Mouse (Mus musculus) liver, embryonic 16.5 days (tissue): ENCODE measurements around the gene AY074887. TPM values are rescaled to one million over a fixed set of nuclear protein-coding genes. Genes with fewer than 3 reads are reported as not detected.

Experiments
- ATAC-seq: fragments of 200-750 bp; cut with Nextera tagmentation; 2 replicates; pipeline ENCODE4 v1.8.0; 2017; ENCODE audit warnings: low read depth, mild to moderate bottlenecking, moderate number of reproducible peaks, moderate library complexity
- H3K27ac ChIP-seq: fragments of 300-500 bp; sonication (generic); 2 replicates; pipeline ENCODE4 v1.5.1; 2014; ENCODE audit warnings: mild to moderate bottlenecking, low read length
- H3K27me3 ChIP-seq: fragments of 300-500 bp; sonication (generic); 2 replicates; pipeline ENCODE4 v1.6.1; 2014; ENCODE audit warnings: low read depth, low read length, mixed read lengths; ENCODE audit not compliant: control insufficient read depth, insufficient read depth
- H3K36me3 ChIP-seq: fragments of 300-500 bp; sonication (generic); 2 replicates; pipeline ENCODE4 v1.6.1; 2014; ENCODE audit warnings: mild to moderate bottlenecking; ENCODE audit not compliant: control insufficient read depth, insufficient read depth
- H3K4me1 ChIP-seq: fragments of 300-500 bp; sonication (generic); 2 replicates; pipeline ENCODE4 v1.6.1; 2014; ENCODE audit warnings: low read depth, low read length, mixed read lengths; ENCODE audit not compliant: control insufficient read depth
- H3K4me2 ChIP-seq: fragments of 300-500 bp; sonication (generic); 2 replicates; pipeline ENCODE4 v1.6.1; 2014; ENCODE audit warnings: low read depth, low read length, mixed read lengths
- H3K4me3 ChIP-seq: fragments of 300-500 bp; sonication (generic); 2 replicates; pipeline ENCODE4 v1.5.1; 2014; ENCODE audit warnings: low read depth, mild to moderate bottlenecking, low read length
- H3K9ac ChIP-seq: fragments of 300-500 bp; sonication (generic); 2 replicates; pipeline ENCODE4 v1.6.1; 2014; ENCODE audit warnings: low read depth, low read length
- H3K9me3 ChIP-seq: fragments of 300-500 bp; sonication (generic); replicated peaks from 2 replicates; pipeline ENCODE4 v1.6.1; 2016; ENCODE audit warnings: low read length; ENCODE audit not compliant: control insufficient read depth
- WGBS: fragments of 180-500 bp; shearing (Covaris S2); extraction: QIAGEN DNeasy Blood & Tissue Kit; methylation state at CpG from one replicate; pipeline ENCODE4 v1.1.7; 2014; ENCODE audit not compliant: insufficient replicate concordance; 5-methylcytosine and 5-hydroxymethylcytosine counted together
- polyA plus RNA-seq: library from polyadenylated mRNA; unstranded; fragments of >200 nt; fragmentation: Nextera tagmentation; extraction: Ambion mirVana; gene quantifications from 2 replicates; pipeline ENCODE4 v1.2.1, GENCODE M21; 2015

AY074887 gene
- 0.31 TPM in 1 of 2 replicates, not detected in the other for polyA plus RNA-seq

DNA sequence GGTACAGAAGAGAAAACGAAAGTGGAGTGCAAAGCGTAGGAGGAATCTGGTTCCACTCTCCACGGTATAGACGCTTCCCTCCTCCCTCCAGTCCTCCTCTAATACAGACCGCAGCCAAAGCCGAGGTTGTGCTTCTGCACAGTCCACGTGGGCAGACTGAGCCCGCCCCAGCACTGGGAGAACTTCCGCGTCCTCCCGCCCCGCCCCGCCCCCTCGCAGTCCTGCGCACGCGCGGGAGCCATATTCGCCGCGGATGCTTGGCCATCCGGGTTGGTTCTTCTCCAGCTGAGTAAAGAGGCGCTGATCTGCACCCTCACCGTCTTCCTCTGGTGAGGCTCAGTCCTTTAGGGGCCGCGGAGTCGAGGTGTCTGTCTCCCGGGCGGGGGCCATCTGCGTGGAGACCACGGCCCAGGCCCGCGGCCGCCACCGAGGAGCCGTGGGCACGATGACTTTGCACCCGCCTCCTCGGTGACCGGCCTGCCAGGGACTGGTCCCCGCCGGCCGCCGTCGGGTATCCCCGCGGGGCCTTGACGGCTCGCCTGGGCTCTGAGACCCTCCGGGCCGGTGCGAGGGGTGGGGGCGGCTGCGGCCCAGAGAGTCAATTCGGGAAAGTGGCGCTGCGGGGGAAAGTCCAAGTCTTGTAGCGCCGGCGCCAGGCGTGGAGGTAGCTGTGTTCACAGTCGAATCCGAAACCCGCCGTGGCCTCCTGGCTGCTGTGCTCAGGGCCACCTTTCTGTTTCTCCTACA, at the start of gene AY074887, which contains the start of gene Psma4:
AY074887 (minus strand) TSS at position 424 of the 747 bp plus-strand sequence.
Psma4 (plus strand) TSS at position 216 of the 747 bp plus-strand sequence.
- peak within 1 kb of the TSS; percentile 71 for H3K4me2 ChIP-seq
- H3K4me1 ChIP-seq, result peaks cover 23% of the 10 kb centered on the region
- H3K9ac ChIP-seq, result peak within 1 kb of the TSS; percentile 85
- H3K36me3 ChIP-seq, result peaks cover 17% of the 10 kb centered on the region
- H3K27me3 ChIP-seq, result no peaks in the 10 kb centered on the region
- ATAC-seq, result peak; percentile 98
- WGBS, result 0% methylated on average over 65 of the region's 65 CpGs
- H3K9me3 ChIP-seq, result no peaks in the 10 kb centered on the region
- H3K27ac ChIP-seq, result peak within 1 kb of the TSS; percentile 84
- H3K4me3 ChIP-seq, result peak within 1 kb of the TSS; percentile 85

DNA sequence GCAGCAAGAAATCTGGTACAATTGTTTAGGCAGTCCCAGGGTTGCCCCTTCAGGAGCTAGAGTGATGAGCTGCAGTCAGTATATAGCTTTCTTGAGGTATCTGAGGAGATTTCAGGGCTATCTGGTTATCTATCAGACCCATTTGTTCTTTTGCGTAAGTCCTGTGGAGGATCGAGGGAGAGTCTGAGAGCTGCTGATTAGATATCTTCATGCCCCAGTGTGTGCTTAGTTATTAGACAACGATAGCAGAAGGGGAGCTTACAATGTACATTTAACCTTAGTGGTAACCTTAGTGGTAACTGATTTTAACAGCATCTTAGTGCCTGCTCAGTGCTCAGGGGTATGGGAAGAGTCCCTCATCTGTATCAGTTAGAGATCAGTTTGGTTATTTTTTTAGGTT, 44.8 kb upstream of the AY074887 start:
- WGBS, result 13% methylated on average over 3 of the region's 3 CpGs
- Histone ChIP-seq H3K36me3 (no peaks in the 10 kb centered on the region), H3K4me2 (no peak overlapping the region), H3K4me1 (no peaks in the 10 kb centered on the region; the same call in 1 of the 2 replicates), H3K9me3 (no peaks in the 10 kb centered on the region), H3K4me3 (no peak overlapping the region), H3K27ac (no peak overlapping the region), H3K9ac (no peak overlapping the region), H3K27me3 (peaks cover 2% of the 10 kb centered on the region; the same call in 1 of the 2 replicates)
- ATAC-seq, result peak; percentile 56

DNA sequence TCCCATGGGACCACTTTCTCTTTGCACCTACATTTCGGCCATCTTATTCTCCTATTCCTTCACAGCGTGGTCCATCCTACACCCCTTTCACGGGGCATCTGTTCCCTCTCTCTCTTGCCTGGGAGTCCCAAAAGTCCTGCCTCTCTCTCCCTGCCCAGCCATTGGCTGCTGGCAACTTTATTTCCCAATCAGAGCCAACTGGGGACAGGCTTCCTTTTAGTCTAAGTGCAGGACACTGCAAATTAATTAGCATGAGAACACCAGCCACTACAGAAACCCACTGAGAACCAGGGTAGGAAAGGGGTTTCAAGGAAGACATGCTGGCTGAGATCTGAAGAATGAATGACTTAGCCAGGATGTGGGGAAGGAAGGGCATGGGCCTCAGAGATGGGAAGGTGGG, 43.6 kb upstream of the AY074887 start:
- H3K27me3 ChIP-seq, result peaks cover 2% of the 10 kb centered on the region; the same call in 1 of the 2 replicates
- 42% methylated on average over 3 of the region's 3 CpGs for WGBS

DNA sequence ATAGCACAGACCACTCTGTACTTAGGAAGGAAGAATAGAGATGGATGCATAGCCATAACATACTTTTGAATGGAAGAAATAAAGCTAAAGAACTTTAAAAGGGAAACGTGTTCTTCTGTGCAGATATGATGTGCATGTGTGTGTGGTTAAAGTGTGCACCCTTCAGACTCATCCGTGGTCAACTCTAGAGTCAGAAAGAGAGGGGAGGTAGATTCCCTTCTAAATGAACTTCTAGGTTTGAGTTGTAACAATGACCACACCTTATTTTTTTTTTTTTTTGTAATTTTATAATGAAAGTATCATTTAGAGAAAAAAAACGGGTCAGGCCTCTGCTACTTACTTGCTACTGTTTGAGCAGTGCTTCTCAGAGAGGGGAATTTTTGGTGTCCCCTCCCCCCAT, 39.6 kb upstream of the AY074887 start:
- ATAC-seq, result no peak
- H3K4me2 ChIP-seq, result no peak overlapping the region
- no peak overlapping the region for H3K27ac ChIP-seq
- no peak overlapping the region for H3K4me3 ChIP-seq
- no peaks in the 10 kb centered on the region; the same call in 1 of the 2 replicates for H3K4me1 ChIP-seq
- H3K9me3 ChIP-seq, result no peaks in the 10 kb centered on the region
- H3K36me3 ChIP-seq, result no peaks in the 10 kb centered on the region
- no peak overlapping the region for H3K9ac ChIP-seq
- 52% methylated on average over 3 of the region's 3 CpGs for WGBS
- peaks cover 2% of the 10 kb centered on the region; the same call in 1 of the 2 replicates for H3K27me3 ChIP-seq

More for the DNA sequence above, 43.6 kb upstream of the AY074887 start:
- Histone ChIP-seq H3K4me1 (no peaks in the 10 kb centered on the region; the same call in 1 of the 2 replicates), H3K9ac (no peak overlapping the region), H3K4me3 (no peak overlapping the region), H3K9me3 (no peaks in the 10 kb centered on the region), H3K36me3 (no peaks in the 10 kb centered on the region), H3K27ac (no peak overlapping the region), H3K4me2 (no peak overlapping the region)
- no peak for ATAC-seq

DNA sequence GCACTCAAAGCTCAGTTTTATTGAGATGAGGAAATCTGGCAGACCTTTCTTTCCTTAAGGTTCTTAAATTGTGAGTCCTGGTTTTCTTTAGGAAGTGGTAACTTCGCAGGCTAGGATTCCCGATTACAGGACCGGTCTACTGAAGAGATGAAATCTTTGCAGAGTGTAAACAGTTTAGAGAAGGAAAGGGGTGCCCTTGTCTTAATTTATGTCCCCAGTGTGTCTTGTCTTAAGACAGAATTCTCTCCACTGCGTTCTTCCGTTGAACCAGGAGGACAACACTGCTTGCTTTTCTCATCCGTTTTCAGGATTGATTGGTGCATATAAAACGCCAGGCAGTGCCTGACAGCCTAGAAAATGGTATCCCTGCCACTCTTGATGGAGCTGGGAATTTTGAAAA, 31.6 kb upstream of the AY074887 start:
- Histone ChIP-seq H3K9me3 (no peaks in the 10 kb centered on the region), H3K4me2 (no peak overlapping the region), H3K27me3 (peaks cover 35% of the 10 kb centered on the region), H3K27ac (no peak overlapping the region), H3K9ac (no peak overlapping the region), H3K36me3 (no peaks in the 10 kb centered on the region), H3K4me3 (no peak overlapping the region), H3K4me1 (peaks cover 2% of the 10 kb centered on the region)
- no peak for ATAC-seq
- 14% methylated on average over 7 of the region's 7 CpGs for WGBS

- Histone ChIP-seq H3K9me3 (no peaks in the 10 kb centered on the region), H3K4me3 (peak overlapping the region; percentile 59), H3K9ac (no peak overlapping the region), H3K36me3 (no peaks in the 10 kb centered on the region), H3K27me3 (peaks cover 35% of the 10 kb centered on the region), H3K27ac (no peak overlapping the region), H3K4me2 (peak overlapping the region; percentile 70), H3K4me1 (peaks cover 2% of the 10 kb centered on the region)
- under 1% methylated on average over 85 of the region's 85 CpGs for WGBS
- ATAC-seq, result no peak
Measured at GRCm38 (mm10) chr9:54981291-54982191, 30.7 kb upstream of the AY074887 start.

DNA sequence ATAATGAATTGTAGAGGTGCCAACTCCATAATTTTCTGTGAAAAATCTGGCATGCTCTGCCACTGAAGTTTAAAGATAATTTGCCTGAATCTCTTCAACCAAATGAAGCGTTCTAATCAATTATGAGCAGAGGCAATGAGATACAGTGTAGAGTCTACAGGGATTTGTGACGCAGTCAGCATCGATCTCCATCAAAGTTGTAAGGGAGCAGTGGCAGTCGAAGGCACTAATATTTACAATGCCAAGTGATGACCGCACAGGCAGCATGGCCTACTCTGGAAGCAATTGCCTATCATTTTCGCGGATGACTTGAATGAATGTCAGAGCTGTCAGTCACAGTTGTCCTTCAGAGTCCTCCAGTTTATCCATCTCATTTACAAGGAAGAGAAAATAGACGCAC, 29.9 kb upstream of the AY074887 start, which contains the start of gene Chrna5:
Chrna5 (plus strand) TSS at position 207 of the 400 bp plus-strand sequence.
- no peaks in the 10 kb centered on the region for H3K36me3 ChIP-seq

DNA sequence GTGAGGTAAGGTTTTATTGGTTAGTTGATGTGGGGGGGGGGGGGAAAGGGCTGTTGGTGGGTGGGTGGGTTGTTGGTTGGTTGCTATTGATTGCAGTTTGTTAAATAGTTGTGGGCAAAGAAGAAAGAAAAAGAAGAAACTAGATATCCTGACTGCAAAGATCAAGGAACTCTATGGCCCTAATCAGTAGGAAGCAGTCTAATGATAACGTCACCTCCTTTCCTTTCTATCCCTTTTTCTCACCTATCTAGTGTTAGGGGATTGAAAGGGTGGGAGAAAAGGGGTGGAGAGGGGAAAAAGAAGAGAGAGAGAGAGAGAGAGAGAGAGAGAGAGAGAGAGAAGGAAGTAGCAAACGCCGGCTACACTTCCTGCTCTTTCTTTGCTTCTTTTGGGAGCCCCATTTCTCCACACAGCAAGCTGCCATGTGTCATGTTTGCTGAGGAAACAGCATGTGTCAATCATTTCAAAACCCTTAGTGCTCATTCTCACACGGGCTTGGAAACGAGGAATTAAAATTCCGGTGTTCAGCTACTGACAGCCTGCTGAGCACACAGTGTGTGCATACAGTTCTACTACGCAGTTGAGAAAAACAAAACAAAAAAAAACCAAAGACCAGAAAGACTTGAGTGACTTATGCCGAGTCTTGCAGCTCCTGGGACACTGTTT, 19.3 kb upstream of the AY074887 start:
- WGBS, result 25% methylated on average over 8 of the region's 8 CpGs
- no peak overlapping the region for H3K27ac ChIP-seq
- H3K4me2 ChIP-seq, result no peak overlapping the region
- no peak overlapping the region for H3K9ac ChIP-seq
- no peaks in the 10 kb centered on the region for H3K4me1 ChIP-seq
- no peak for ATAC-seq
- no peak overlapping the region for H3K4me3 ChIP-seq
- H3K36me3 ChIP-seq, result no peaks in the 10 kb centered on the region
- H3K9me3 ChIP-seq, result no peaks in the 10 kb centered on the region
- H3K27me3 ChIP-seq, result no peaks in the 10 kb centered on the region

More for the DNA sequence above, 29.9 kb upstream of the AY074887 start, which contains the start of gene Chrna5:
- 54% methylated on average over 8 of the region's 8 CpGs for WGBS
- no peak for ATAC-seq
- Histone ChIP-seq H3K4me1 (peaks cover 2% of the 10 kb centered on the region), H3K9me3 (no peaks in the 10 kb centered on the region), H3K4me2 (peak within 1 kb of the TSS; percentile 70), H3K27ac (no peak within 1 kb of the TSS), H3K9ac (no peak within 1 kb of the TSS), H3K4me3 (peak within 1 kb of the TSS; percentile 59), H3K27me3 (peaks cover 35% of the 10 kb centered on the region)
